Mouse (Mus musculus): Measurements from ENCODE around the gene Rad23a. TPM values are rescaled to one million over a fixed set of nuclear protein-coding genes. Genes with fewer than 3 reads are reported as not detected.

Gene Rad23a
- polyA plus RNA-seq, 1 experiment from 2014 or later = 88.1 TPM

GRCm38 (mm10) chr8:84845355-84846093 lies 5.1 kb upstream of the Rad23a start:
- Histone ChIP-seq H3K4me3 (ENCODE audit: low read depth, low read length) (peak overlapping the region; percentile 96), H3K27ac (ENCODE audit: low read depth, low read length) (no peak overlapping the region; the same call in 1 of the 2 replicates), H3K36me3 (ENCODE audit: control insufficient read depth, insufficient read depth, low read length) (peaks cover 49% of the 10 kb centered on the region), H3K4me1 (ENCODE audit: control insufficient read depth, insufficient read depth, low read length) (peaks cover 17% of the 10 kb centered on the region), H3K9me3 (replicated peaks; ENCODE audit: control insufficient read depth, low read length) (no peaks in the 10 kb centered on the region), H3K27me3 (replicated peaks; ENCODE audit: control insufficient read depth, insufficient read depth, low read length) (no peaks in the 10 kb centered on the region), H3K9ac (ENCODE audit: low read length) (peak overlapping the region; percentile 98), H3K4me2 (ENCODE audit: low read length) (peak overlapping the region; percentile 80)
- peak; percentile 46 for DNase-seq (ENCODE audit: low spot score)
- WGBS = 18% methylated on average over 12 of the region's 12 CpGs
- ATAC-seq = no peak

GRCm38 (mm10) chr8:84844397-84845070 lies 4.1 kb upstream of the Rad23a start:
- no peak overlapping the region for H3K27ac ChIP-seq (ENCODE audit: low read depth, low read length)
- H3K9me3 ChIP-seq (replicated peaks; ENCODE audit: control insufficient read depth, low read length) = no peaks in the 10 kb centered on the region
- H3K9ac ChIP-seq (ENCODE audit: low read length) = peak overlapping the region; percentile 98
- peak overlapping the region; percentile 80 for H3K4me2 ChIP-seq (ENCODE audit: low read length)
- no peak for ATAC-seq
- no peaks in the 10 kb centered on the region for H3K27me3 ChIP-seq (replicated peaks; ENCODE audit: control insufficient read depth, insufficient read depth, low read length)
- H3K36me3 ChIP-seq (ENCODE audit: control insufficient read depth, insufficient read depth, low read length) = peaks cover 49% of the 10 kb centered on the region
- peak overlapping the region; percentile 96 for H3K4me3 ChIP-seq (ENCODE audit: low read depth, low read length)
- DNase-seq (ENCODE audit: low spot score) = no peak
- peaks cover 20% of the 10 kb centered on the region for H3K4me1 ChIP-seq (ENCODE audit: control insufficient read depth, insufficient read depth, low read length)
- WGBS = 95% methylated on average over 9 of the region's 9 CpGs

GRCm38 (mm10) chr8:84841514-84841913 lies 1.0 kb upstream of the Rad23a start:
- Histone ChIP-seq H3K9ac (ENCODE audit: low read length) (no peak overlapping the region), H3K4me3 (ENCODE audit: low read depth, low read length) (no peak overlapping the region), H3K27ac (ENCODE audit: low read depth, low read length) (0 out of 2 replicates have a peak overlapping the region, but pooled peaks have one; percentile 36), H3K9me3 (replicated peaks; ENCODE audit: control insufficient read depth, low read length) (no peaks in the 10 kb centered on the region), H3K4me1 (ENCODE audit: control insufficient read depth, insufficient read depth, low read length) (peaks cover 16% of the 10 kb centered on the region), H3K4me2 (ENCODE audit: low read length) (no peak overlapping the region), H3K36me3 (ENCODE audit: control insufficient read depth, insufficient read depth, low read length) (peaks cover 73% of the 10 kb centered on the region), H3K27me3 (replicated peaks; ENCODE audit: control insufficient read depth, insufficient read depth, low read length) (no peaks in the 10 kb centered on the region)
- 83% methylated on average over 1 of the region's 1 CpGs for WGBS
- no peak for ATAC-seq
- no peak for DNase-seq (ENCODE audit: low spot score)

- Histone ChIP-seq H3K4me3 (ENCODE audit: low read depth, low read length) (peak overlapping the region; percentile 92), H3K4me1 (ENCODE audit: control insufficient read depth, insufficient read depth, low read length) (peaks cover 23% of the 10 kb centered on the region), H3K36me3 (ENCODE audit: control insufficient read depth, insufficient read depth, low read length) (peaks cover 78% of the 10 kb centered on the region), H3K9me3 (replicated peaks; ENCODE audit: control insufficient read depth, low read length) (no peaks in the 10 kb centered on the region), H3K9ac (ENCODE audit: low read length) (peak overlapping the region; percentile 92), H3K4me2 (ENCODE audit: low read length) (peak overlapping the region; percentile 68), H3K27ac (ENCODE audit: low read depth, low read length) (peak overlapping the region; percentile 79), H3K27me3 (replicated peaks; ENCODE audit: control insufficient read depth, insufficient read depth, low read length) (no peaks in the 10 kb centered on the region)
- 4% methylated on average over 7 of the region's 7 CpGs for WGBS
- ATAC-seq (no peak), DNase-seq (ENCODE audit: low spot score) (no peak)
Measured at GRCm38 (mm10) chr8:84839875-84840247, 604 bp downstream of the Rad23a start.

GRCm38 (mm10) chr8:84839411-84839810 lies 1.1 kb downstream of the Rad23a start:
- no peak overlapping the region; the same call in 1 of the 2 replicates for H3K9ac ChIP-seq (ENCODE audit: low read length)
- H3K9me3 ChIP-seq (replicated peaks; ENCODE audit: control insufficient read depth, low read length) = no peaks in the 10 kb centered on the region
- H3K27me3 ChIP-seq (replicated peaks; ENCODE audit: control insufficient read depth, insufficient read depth, low read length) = no peaks in the 10 kb centered on the region
- H3K27ac ChIP-seq (ENCODE audit: low read depth, low read length) = no peak overlapping the region
- no peak for ATAC-seq
- 94% methylated on average over 2 of the region's 2 CpGs for WGBS
- H3K4me3 ChIP-seq (ENCODE audit: low read depth, low read length) = peak overlapping the region; percentile 92
- peaks cover 22% of the 10 kb centered on the region for H3K4me1 ChIP-seq (ENCODE audit: control insufficient read depth, insufficient read depth, low read length)
- H3K4me2 ChIP-seq (ENCODE audit: low read length) = peak overlapping the region; percentile 68
- DNase-seq (ENCODE audit: low spot score) = no peak
- H3K36me3 ChIP-seq (ENCODE audit: control insufficient read depth, insufficient read depth, low read length) = peaks cover 78% of the 10 kb centered on the region

- DNase-seq (ENCODE audit: low spot score) = no peak
- 87% methylated on average over 5 of the region's 5 CpGs for WGBS
- ATAC-seq = no peak
- no peak overlapping the region for H3K4me3 ChIP-seq (ENCODE audit: low read depth, low read length)
- H3K27ac ChIP-seq (ENCODE audit: low read depth, low read length) = no peak overlapping the region
- H3K9me3 ChIP-seq (replicated peaks; ENCODE audit: control insufficient read depth, low read length) = no peaks in the 10 kb centered on the region
- peaks cover 76% of the 10 kb centered on the region for H3K36me3 ChIP-seq (ENCODE audit: control insufficient read depth, insufficient read depth, low read length)
- H3K27me3 ChIP-seq (replicated peaks; ENCODE audit: control insufficient read depth, insufficient read depth, low read length) = no peaks in the 10 kb centered on the region
- peaks cover 20% of the 10 kb centered on the region for H3K4me1 ChIP-seq (ENCODE audit: control insufficient read depth, insufficient read depth, low read length)
- H3K9ac ChIP-seq (ENCODE audit: low read length) = no peak overlapping the region
- H3K4me2 ChIP-seq (ENCODE audit: low read length) = no peak overlapping the region
Measured at GRCm38 (mm10) chr8:84838513-84838912, 2.0 kb downstream of the Rad23a start.

- no peak overlapping the region for H3K9ac ChIP-seq (ENCODE audit: low read length)
- no peak for ATAC-seq
Measured at GRCm38 (mm10) chr8:84837912-84838470, 2.5 kb downstream of the Rad23a start.

GRCm38 (mm10) chr8:84837149-84837911 lies 3.1 kb downstream of the Rad23a start:
- 81% methylated on average over 8 of the region's 8 CpGs for WGBS
- ATAC-seq (no peak), DNase-seq (ENCODE audit: low spot score) (no peak)
- Histone ChIP-seq H3K9me3 (replicated peaks; ENCODE audit: control insufficient read depth, low read length) (no peaks in the 10 kb centered on the region), H3K27me3 (replicated peaks; ENCODE audit: control insufficient read depth, insufficient read depth, low read length) (no peaks in the 10 kb centered on the region), H3K27ac (ENCODE audit: low read depth, low read length) (no peak overlapping the region), H3K4me2 (ENCODE audit: low read length) (no peak overlapping the region), H3K9ac (ENCODE audit: low read length) (no peak overlapping the region), H3K4me3 (ENCODE audit: low read depth, low read length) (no peak overlapping the region), H3K4me1 (ENCODE audit: control insufficient read depth, insufficient read depth, low read length) (peaks cover 26% of the 10 kb centered on the region), H3K36me3 (ENCODE audit: control insufficient read depth, insufficient read depth, low read length) (peaks cover 64% of the 10 kb centered on the region)

More at GRCm38 (mm10) chr8:84837912-84838470, 2.5 kb downstream of the Rad23a start:
- Histone ChIP-seq H3K4me3 (ENCODE audit: low read depth, low read length) (no peak overlapping the region), H3K4me1 (ENCODE audit: control insufficient read depth, insufficient read depth, low read length) (peaks cover 24% of the 10 kb centered on the region), H3K4me2 (ENCODE audit: low read length) (no peak overlapping the region), H3K9me3 (replicated peaks; ENCODE audit: control insufficient read depth, low read length) (no peaks in the 10 kb centered on the region), H3K36me3 (ENCODE audit: control insufficient read depth, insufficient read depth, low read length) (peaks cover 71% of the 10 kb centered on the region), H3K27me3 (replicated peaks; ENCODE audit: control insufficient read depth, insufficient read depth, low read length) (no peaks in the 10 kb centered on the region), H3K27ac (ENCODE audit: low read depth, low read length) (no peak overlapping the region)
- 87% methylated on average over 15 of the region's 15 CpGs for WGBS
- DNase-seq (ENCODE audit: low spot score) = no peak
